Mouse (Mus musculus) myocyte (in vitro differentiated cells): ENCODE measurements around the gene Fam168a.

Source experiments
- MAX ChIP-seq: IDR thresholded peaks from one replicate; pipeline ENCODE4 v1.6.1; 2011; ENCODE audit warnings: low read depth, mild to moderate bottlenecking, control low read depth
- MYOD1 ChIP-seq, 3 experiments: IDR thresholded peaks; one replicate each; pipeline ENCODE4 v1.6.1; 2011; ENCODE audit warnings: control low read depth in 2 of 3, low read depth in 2 of 3, mild to moderate bottlenecking in 2 of 3, moderate library complexity in 1 of 3; ENCODE audit not compliant: insufficient read length in 2 of 3, control insufficient read depth in 1 of 3
- MYOG ChIP-seq, 3 experiments: IDR thresholded peaks; one replicate each; pipeline ENCODE4 v1.6.1; 2011; ENCODE audit warnings: control low read depth in 2 of 3, low read depth in 2 of 3, mild to moderate bottlenecking in 2 of 3; ENCODE audit not compliant: insufficient read length in 2 of 3, control insufficient read depth in 1 of 3, insufficient read depth in 1 of 3
- POLR2A ChIP-seq: IDR thresholded peaks from one replicate; pipeline ENCODE4 v1.6.1; 2011; ENCODE audit warnings: low read depth, mild to moderate bottlenecking, control low read depth, moderate library complexity; ENCODE audit not compliant: insufficient read length
- POLR2AphosphoS2 ChIP-seq: IDR thresholded peaks from one replicate; pipeline ENCODE4 v1.6.1; 2011; ENCODE audit warnings: low read depth, control low read depth; ENCODE audit not compliant: insufficient read length
- REST ChIP-seq: IDR thresholded peaks from one replicate; pipeline ENCODE4 v1.6.1; 2011; ENCODE audit warnings: mild to moderate bottlenecking, control low read depth, moderate library complexity; ENCODE audit not compliant: insufficient read depth, insufficient read length
- USF1 ChIP-seq: IDR thresholded peaks from one replicate; pipeline ENCODE4 v1.6.1; 2011; ENCODE audit warnings: low read depth, mild to moderate bottlenecking, control low read depth, moderate library complexity

- TF ChIP-seq MYOD1 (IDR thresholded peaks at IDR 0.05; ENCODE audit: control insufficient read depth in 1 of 3, insufficient read length in 2 of 3, low read depth in 2 of 3): no peak
- TF ChIP-seq POLR2AphosphoS2: no peak
- TF ChIP-seq MYOG (IDR thresholded peaks at IDR 0.05; ENCODE audit: control insufficient read depth in 1 of 3, insufficient read depth in 1 of 3, insufficient read length in 2 of 3, low read depth in 2 of 3): no peak
- no peak for TF ChIP-seq MAX
- no peak for TF ChIP-seq POLR2A
- no peak for TF ChIP-seq REST
- TF ChIP-seq USF1: no peak
These were observed 64.4 kb downstream of the Fam168a start for GRCm38 (mm10) chr7:100770669-100771341.
